Mouse (Mus musculus) cerebellum, adult 2 months (tissue): Measurements from ENCODE around the gene Kcnf1.

Experiments used
- CTCF ChIP-seq: fragments of 200-500 bp; IDR thresholded peaks from 2 replicates; pipeline ENCODE4 v1.5.1; 2011; ENCODE audit warnings: low read depth, mild to moderate bottlenecking, control low read depth, low read length, moderate library complexity, borderline replicate concordance; ENCODE audit not compliant: insufficient read depth
- POLR2A ChIP-seq: fragments of 200-500 bp; IDR thresholded peaks from 2 replicates; pipeline ENCODE4 v1.6.1; 2011; ENCODE audit warnings: low read length, control low read depth, borderline replicate concordance; ENCODE audit not compliant: insufficient read depth

DNA sequence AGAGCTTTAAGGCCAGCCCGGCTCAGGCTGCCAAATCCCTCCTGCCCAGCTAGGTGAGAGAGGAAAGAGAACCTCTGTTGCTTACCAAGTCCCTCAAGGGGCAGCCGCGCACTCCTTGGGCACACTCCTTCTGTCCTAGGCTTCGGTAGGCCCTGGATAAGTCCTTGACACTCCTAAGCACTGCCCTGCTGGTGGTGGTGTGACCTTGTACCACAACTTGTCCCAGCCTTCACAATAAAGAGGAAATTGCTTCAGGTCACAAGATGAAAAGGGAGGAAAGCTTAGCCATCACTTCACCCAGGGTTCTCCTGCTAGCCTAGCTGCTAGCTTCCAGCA is at the start of gene Kcnf1:
- TF ChIP-seq CTCF (no peak), POLR2A (no peak)
